Mouse (Mus musculus) heart, postnatal 4 days (tissue): ENCODE measurements around the gene Lrrc27. TPM values are rescaled to one million over a fixed set of nuclear protein-coding genes. Genes with fewer than 3 reads are reported as not detected.
A peak's percentile ranks its signal among the peaks of the same experiment; 100 is the strongest.

Source experiments
- DNase-seq: peaks from one replicate; pipeline ENCODE4 v3.0.0; 2021
- total RNA-seq, 2 experiments: library from RNA; stranded (reverse); gene quantifications; 2 replicates each; pipeline ENCODE4 v1.2.3; 2021

The Lrrc27 gene
- total RNA-seq, 2 experiments from 2014 or later = 3.4 to 5.0 TPM

DNA sequence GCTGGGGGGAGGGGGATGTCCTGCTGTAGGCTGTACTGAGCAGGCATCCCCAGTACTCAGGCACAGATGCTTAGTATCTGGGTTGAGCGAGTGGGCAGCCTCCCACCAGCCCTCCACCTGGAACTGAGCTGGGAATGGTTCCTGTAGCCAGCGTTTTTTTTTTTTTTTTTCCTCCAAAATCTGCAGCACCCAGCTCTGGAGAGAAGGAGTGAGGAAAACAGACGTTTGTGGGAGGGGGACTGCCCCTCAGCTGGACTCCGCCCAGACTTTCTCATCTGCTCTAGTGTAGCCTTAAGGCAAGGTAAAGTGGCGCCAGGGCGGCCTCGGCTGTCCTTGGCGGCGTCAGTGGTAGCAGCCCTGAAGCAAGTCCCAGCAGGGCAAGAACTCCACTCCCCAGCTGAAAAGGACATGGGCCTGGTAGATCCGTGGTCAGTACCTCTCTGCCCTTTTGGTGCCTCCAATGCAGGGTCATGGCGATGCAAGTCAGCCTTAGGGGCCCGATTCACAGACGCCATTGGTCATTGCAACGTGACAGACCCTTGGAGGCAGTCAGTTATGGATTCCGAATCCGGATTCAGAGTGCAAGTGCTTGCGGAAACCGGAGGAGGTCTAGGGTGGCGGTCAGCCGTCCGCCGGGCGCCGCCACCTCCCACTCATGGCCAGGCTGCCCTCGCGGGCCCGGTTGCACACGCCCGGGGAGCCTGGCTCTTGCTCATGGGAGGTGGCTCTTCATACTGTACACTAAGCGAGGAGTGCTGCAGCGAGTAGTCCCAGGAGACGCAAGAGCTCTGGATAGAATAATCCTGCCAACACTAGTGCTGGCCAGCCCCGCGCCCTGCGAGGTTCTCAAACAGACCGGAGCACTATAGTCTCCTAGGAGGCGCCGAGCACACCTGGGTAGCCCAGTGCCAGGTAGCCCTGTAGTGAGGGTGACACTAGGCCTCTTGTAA, 34.4 kb downstream of the Lrrc27 start:
- DNase-seq = peak; percentile 57

DNA sequence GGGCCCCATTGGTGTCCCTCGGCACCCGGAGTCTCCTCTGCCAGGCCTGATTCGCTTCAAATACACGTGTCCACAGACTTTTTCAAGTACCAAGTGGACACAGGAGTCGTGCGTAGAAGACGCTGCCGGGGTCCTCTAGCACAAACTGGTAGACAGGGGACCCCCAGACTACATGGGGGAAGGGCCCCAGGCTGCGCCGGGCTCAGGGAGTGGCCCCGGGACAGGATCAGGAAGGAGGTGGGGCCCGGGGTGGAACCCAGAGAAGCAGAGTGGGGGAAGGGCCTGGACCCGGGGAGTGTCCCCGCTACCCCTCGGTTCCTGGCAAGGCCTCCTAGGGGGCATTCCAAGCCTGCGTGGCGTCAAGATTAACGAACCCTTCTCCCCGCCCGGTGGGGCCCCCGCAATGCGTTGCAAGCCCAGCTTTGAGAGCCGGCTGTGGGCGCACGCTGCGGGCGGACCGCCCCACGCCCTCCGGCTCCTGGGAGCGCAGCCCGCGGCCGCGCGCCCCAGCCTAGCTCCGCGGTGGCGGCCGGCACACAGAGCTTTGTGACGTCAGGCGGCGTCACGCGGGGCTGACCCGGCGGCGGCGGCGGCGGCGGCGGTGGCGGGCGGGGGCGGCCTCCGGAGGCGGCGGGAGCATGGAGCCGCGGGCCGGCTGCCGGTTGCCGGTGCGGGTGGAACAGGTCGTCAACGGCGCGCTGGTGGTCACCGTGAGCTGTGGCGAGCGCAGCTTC, 35.3 kb downstream of the Lrrc27 start, which contains the start of gene Pwwp2b:
Gene Pwwp2b, plus strand, starts transcription at position 602 of the 734 bp plus-strand sequence.
- DNase-seq = peak; percentile 86

DNA sequence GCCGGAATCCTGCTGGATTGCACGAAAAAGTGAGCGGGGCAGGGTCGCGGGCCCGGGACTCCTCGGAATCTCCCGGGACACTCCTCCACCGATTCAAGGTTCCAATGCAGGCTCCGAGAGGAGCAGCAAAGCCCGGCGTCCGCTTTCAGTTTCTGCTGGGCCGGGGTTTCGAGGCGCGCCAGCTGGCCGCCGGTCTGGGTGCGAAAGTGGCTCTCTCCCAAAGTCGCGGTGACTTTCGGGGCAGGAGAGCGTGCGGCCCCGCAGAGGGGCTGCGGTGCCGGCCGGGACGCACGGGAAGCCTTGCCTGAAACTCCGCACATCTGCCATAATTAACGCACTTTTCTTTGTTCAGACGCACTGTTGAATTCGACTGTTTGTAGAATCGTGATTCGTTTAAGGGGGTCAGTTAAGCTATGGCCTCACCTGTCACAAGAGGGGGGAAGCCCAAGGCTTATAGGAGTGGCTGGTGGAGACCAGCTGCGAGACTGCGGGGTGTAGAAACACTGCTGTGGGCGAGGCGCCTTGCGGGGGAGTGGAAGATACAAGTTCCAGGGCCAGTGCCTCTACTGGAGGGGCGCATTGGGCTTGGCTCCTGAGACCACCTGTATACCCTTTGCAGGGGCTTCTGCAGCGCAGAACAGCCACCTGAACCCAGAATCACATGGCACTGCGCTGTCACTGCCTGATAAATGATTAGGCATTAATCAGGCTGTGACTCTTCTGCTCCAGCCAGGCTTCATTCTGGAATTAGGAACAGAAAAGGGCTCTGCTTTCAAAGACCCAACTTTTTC, 36.0 kb downstream of the Lrrc27 start:
- peak; percentile 39 for DNase-seq

DNA sequence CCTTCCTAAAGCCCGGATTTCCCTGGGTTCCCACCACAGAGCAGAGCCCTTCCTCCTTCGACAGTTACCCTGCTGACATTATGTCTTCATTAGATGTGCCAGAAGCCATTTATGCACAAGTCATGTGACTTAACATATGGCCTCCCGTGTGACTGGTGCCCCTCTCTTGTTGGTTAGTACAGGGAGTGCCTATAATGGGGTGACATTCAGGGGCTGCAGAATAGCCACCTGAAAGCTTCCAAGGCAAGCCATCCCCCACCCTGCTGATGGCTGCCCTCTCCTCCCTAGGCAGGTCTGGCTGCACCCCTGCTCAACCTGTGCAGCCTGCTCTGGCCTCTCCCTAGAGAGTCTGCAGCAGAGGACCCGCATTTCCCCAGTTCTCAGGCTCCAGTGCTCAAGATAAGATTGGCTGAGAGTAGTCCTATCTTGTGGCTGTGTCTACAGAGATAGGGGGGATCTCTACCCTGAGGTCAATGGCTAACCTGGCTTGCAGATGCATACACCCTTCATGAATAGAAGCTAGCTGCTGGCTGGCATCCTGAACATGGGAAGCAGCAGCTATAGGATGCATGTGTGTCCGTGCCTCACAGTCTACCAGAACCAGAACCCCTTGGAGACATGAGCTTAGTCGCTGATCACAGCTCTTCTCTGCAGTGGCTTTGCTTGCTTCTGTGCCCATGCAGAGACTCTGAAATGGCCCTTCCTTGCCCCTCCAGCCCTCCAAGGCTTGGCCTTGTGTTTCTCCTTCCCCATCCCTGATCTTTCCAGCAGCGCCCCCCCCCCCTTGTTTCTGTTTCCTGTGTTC, 36.8 kb downstream of the Lrrc27 start:
- DNase-seq = no peak

DNA sequence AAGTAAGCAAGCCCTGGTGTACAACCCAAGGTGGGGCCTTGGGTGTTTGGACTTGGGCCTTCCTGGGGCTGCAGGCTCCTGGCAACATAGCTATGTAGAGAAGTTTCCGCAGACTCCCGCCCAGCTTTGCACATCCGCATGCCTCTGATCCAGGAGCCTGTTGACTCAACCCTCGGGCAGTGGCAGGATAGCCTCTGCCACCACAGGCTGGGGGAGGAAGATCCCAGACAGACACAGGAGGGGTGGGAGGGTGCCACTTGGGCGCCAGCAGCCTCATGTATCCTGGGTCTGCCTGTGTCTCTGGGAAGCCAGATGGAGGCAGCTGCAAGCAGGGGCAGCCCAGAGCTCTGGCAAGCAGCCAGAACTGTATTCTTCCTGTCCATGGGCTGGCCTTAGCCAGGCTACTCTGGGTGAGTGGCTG, 39.1 kb downstream of the Lrrc27 start:
- peak; percentile 80 for DNase-seq

DNA sequence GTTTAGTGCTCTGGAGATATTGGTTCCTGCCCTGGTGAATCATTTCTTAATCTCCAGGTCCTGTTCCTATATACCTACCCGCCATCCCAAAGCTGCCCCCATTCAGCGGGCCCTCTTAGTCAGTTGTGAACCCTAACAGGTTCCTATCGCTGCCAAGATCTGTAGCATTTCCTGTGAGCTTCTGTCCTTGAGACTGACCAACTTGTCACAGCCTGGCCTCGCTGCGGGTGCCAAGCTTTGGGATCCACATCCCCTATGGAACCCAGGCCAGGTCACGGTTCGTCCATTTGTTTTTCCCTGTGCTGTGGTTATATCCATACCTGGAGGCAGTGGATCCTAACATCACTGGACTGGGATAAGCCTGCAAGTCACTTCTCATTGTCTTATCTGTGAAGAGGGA, 39.8 kb downstream of the Lrrc27 start:
- no peak for DNase-seq

DNA sequence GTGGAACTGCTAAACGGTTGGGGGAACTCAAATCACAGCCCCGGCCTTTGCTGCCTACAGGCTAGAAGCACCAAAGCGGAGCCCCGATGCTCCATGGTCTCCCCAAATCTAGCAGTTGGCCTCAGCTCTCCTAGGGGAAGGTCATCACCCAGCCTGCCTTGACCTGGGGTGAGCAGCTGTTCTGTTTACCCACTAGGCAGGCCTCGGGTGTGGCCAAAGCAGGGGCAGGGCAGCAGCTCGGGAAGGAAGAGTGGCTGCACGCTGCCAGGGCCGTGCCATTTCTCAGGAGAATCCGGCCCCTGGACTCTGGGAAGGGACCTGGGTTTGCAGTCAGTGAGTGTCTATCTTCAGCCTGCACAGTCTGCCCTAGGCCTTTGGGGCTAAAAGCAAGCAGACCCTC, 40.2 kb downstream of the Lrrc27 start:
- no peak for DNase-seq

DNA sequence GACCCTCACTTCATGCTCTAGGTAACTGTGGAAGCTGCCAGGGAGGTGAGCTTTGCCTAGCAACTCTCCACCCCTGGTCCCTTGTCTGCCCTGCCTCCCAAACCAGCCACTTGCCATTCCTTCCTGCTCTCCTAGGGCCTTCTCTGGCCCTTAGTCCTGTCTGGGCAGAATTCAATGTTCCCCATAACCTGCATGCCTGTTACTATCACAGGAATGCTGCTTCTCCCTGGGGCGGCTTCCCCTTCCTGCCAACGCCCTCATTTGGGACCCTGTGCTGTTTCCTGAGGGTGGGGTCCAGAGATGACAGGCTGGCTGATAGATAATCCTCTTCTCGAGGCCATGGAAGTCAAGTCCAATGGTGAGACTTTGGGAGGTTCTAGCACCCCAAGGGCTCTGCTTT, 40.7 kb downstream of the Lrrc27 start:
- DNase-seq = no peak

DNA sequence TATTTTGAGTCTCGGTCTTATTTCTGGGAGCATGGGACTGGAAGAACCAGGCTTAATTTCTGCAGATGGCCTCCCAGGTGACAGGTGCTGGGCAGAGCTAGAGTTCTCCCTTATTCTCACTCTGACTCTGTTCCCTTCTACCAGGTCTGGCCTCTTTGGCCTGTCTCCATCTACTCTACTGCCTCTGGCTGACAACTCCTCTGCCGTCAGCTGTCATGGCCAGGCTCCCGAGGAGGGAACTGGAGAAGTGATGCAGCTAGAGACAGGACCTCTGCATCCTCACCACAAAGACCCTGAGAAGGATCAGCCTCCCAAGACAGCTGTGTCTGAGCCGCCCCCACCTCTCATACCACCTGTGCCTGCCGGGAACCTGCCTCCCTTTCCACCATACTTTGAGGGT, 41.8 kb downstream of the Lrrc27 start:
- DNase-seq = no peak

DNA sequence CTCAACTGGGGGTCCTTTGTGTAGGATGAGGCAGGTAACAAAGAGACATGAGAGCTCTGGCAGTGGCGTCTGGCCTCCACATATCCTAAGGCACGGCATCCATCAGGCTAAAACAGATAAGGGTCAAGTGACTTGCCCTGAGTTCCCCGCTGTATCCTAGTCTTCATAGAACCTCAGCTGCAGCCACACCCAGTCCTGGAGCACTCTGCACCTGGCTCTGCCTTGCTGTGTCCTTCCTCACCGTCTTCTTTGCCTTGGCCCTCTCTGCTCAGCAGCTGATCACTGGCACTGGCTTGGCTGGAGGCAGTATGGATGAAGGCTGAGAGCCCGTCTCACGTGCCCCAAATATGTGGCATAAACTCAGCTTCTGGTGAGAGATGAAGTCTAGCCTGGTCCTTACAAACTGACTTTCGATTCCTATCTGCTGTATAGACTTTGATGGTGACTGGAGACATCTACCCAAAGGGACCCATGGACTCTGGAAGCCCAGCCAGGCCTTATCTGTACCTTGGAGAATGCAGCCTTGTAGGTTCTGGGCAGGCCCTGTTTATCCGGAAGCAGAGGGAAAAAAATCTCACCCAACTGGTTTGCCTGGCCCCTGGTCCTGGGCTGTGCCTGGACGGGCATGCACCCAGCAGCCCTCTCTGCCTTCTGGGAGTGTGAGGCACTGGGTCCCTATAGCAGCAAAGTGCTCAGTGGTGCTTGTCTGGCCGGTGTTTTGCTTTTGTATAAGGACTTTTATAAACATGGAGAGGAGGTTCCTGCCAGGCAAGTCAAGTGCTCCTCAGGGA, 45.2 kb downstream of the Lrrc27 start:
- DNase-seq = no peak

DNA sequence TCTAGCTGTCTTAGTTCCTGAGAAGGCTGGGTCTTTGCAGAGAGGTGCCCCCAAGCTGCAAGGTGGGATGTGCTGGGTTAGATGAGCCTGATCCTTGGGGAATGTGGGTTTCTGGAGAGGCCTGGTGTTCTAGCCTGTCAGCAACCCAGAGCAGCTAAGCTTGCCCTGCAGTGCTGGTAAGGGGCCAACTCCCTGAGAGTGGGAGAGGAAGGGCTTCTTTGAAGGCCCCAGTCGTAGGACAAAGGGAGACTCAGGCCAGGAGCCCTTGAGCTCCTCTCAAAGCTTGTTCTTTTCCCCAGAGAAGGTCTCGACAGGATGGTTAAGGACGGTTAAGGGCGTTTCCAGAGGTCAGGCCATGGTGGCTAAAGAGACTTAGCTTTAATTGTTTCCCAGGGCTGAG, 51.5 kb downstream of the Lrrc27 start:
- DNase-seq = peak; percentile 52

DNA sequence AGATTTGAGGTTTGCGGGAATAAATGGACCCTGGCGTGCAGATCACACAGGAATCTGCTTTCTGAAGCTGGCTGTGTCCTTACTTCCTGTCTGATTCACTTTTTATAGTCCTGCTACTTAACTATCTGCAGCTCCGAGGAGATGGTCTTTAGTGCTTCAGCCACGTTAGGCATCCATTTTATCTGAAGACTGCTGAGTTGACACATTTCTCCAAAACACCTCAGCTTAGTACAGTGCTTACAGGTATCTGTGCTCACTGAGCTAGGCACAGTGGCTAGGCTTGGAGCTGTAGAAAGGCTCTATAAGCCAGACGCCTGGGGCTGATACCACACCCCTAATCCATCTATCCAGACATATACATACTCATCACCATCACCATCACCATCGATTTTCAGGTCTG, 52.8 kb downstream of the Lrrc27 start:
- DNase-seq = no peak

DNA sequence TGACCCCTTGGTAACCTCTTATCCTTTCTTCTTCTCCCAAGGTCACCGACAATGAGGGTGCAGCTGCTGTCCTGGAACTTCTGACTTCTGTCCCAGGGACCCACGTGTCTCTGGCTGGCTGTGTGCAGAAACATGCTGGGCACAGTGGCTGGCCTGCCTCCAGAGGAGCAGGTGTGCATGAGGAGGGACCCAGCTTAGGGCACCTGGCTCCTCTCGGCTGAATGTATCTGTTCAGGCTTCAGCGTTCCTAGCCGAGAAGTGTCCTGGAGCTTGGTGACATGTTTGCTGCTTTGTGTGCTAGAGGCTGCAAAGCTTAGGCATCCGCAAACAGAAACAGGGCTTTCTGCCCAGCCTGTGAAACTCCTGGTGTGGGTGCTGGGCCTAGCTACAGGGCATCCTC, 53.6 kb downstream of the Lrrc27 start:
- DNase-seq = no peak

DNA sequence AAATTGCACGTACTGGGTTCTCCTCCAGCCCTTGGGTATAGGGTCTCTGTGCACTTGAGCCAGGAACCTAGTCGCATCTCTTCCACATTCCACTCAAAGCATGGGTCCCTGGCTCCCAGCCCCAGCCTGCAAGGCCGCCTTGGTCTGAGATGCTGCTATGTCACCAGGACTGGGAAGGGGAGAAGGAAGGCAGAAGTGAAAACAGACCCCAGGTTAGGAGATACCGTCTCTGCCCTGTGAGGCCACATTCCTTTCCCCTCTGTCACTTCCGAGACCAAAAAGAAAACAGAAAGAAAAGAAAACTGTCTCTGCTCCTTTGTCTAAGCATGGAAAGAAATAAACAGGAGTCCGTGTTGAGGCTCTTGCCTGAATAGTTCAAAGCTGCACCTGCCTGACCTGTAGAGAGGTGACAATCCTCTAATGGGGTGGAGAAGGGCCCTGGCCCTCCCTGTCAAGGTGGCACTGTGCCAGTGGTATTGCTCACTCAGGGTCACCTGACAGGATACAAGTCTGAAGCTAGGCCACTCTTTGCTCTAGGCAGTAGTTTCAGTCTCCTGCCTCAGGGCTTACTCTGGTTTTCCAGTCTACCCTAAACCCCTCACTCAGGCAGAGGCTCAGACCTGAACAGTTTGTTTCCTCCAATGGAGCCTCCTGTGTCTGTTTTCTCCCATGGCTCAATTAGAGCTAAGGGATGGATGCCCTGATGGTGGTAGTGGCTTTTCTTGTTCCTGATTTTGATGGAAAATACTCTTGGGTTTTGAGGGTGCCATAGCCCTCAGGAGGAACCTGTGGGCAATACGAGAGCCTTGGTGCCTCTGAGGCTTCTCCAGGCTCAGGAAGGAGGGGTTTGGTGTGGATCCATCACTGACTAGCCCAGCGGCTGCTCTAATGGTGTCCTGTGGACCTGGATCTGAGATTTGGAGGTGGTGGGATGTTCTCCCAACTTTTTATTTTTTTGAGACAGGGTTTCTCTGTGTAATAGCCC, 54.4 kb downstream of the Lrrc27 start:
- peak; percentile 45 for DNase-seq

DNA sequence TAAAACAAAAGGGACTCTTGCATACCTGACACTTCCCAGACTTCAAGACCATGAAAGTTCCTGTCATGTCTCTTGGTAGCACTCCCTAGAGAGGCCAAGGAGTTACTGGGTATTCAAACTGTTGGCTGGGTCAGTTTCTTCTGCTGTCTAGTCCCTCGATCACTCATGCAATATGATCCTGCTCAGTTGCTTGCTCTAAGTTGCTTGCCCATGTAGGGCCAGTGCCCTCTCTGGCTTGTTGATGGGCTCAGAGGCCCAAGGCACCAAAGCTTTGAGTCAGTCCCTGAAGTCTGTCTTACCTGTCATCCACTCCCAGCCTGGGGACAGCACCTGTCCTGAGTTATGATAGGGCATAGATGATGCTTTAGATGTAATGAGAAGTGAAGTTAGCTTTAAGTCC, 58.0 kb downstream of the Lrrc27 start:
- DNase-seq = no peak

DNA sequence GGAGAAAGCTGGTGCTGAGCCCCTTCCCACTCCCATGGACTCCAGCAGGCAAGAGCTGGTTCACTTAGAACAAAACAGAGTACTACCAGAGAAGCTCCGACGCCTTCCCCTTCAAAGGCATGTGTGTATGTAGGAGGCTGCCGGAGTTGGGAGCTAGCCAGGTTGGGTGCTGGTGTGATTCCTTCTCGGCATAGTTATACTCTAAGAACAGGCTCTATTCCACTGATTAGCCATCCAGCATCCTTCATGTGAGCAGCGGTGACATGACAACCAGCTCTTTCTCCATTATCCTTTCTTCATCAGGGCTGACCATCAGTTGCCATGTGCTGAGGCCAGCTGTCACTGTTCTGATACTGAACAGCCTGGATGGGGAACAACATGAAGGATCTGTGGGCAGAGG, 59.1 kb downstream of the Lrrc27 start:
- DNase-seq = no peak

DNA sequence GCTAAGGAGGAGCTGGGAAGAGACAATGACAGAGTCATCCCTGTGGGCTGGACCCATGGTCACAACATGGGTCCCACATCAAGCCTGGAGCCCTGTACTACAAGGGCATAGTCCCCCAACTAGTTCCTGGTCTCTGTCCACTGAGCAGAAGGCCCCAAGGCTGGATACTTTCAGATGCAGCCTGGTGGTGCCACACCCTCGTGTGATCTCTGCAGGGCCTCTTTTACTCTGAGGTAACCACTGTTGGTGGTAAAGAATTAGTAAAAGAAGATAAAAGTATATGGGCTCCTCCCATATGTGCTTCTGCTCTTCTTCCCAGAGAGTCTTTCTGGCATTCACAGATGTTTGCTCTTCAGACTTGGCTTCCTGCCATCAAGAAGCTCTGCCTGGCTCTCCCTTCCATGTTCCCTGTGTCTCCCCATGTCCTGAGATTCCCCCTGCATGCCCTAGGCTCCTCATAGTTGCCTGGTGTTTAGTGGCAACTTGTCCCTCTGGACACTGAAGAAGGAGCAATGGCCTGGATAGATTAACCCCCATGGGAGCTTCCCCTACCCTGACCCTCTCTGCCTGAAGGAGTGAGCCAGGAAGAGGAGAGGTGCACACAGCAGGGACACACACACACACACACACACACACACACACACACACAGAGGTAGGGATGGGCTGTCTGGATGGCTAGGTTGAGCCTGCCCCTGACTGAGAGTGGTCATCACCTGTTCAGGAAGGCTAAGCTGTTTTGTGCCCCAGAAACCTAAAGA, 60.0 kb downstream of the Lrrc27 start:
- peak; percentile 39 for DNase-seq

DNA sequence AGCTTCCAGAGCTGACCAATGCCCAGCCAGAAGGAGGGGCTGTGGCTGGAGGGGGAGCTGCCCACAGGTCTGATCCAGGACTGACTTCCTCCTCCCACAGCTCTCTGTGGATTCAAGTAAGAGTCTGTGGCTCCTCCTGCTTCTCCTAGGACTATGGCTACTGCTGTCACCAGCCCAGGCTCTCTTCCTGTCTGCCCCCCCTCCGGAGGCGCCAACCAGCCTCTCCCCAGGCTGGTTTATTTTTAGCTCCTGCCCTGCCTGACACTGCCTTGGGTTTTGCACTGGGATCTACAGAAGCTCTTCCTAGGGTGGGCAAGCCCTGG, 60.6 kb downstream of the Lrrc27 start:
- DNase-seq = peak; percentile 71

DNA sequence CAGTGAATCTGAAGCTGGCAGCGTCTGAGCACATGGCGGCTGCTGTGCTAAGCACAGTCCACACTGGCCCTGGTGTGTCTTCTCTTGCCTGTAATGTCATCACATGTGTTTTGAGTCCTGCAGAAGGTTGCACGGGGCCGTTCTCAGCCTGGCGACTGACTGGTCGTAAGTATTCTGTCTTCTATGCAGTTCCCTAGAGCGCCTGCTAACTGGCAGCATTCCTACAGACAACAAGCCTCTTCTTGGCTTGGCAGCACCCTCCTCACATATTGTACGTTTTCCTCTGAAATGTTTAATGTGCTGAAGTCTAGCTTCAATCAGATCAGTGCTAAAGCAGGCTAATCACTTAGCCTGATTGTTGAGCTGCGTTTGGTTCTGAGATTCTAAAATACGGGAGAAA, 62.8 kb downstream of the Lrrc27 start:
- no peak for DNase-seq
